In genomic region chr19:17271179-17271622, GRCm38 (mm10) we compare ENCODE assay signal across 11 mouse cellular contexts.
DNase-seq lines count a peak whose midpoint lies in the region; ATAC-seq lines count a peak whose summit lies in the region.
"Had no signal": no experiment of that assay in that cellular context is flagged by ENCODE, and none has a peak within 500 bp of the region (broad histone marks: within the 10 kb centered on the region; RNA-seq: fewer than 3 reads in every experiment).

No protein-coding gene starts in this region.

- ATAC-seq in heart, embryonic 16.5 days (replicated peaks; ENCODE audit: extremely low read depth, insufficient read depth, low FRiP score), result peak; percentile 63
- no peak for ATAC-seq in liver, embryonic 11.5 days (replicated peaks; ENCODE audit: low FRiP score)

- H3K4me3 ChIP-seq in heart, embryonic 16.5 days (ENCODE audit: low read length), result no peak overlapping the region
- no peak overlapping the region for H3K4me3 ChIP-seq in liver, embryonic 11.5 days (ENCODE audit: low read depth, low read length)
- H3K4me3 ChIP-seq: erythroblast, embryonic 14.5 days; liver, embryonic 15.5 days had no signal

- peak overlapping the region; percentile 80 for H3K27ac ChIP-seq in heart, embryonic 16.5 days (ENCODE audit: low read length)
- H3K27ac ChIP-seq in liver, embryonic 11.5 days (ENCODE audit: low read depth, low read length), result no peak overlapping the region
- H3K27ac ChIP-seq: liver, embryonic 15.5 days had no signal

- no peaks in the 10 kb centered on the region for H3K27me3 ChIP-seq in heart, embryonic 16.5 days (ENCODE audit: control insufficient read depth, insufficient read depth, low read length)
- H3K27me3 ChIP-seq in liver, embryonic 11.5 days (replicated peaks; ENCODE audit: control insufficient read depth, insufficient read depth, low read length), result no peaks in the 10 kb centered on the region
- H3K27me3 ChIP-seq: liver, embryonic 15.5 days had no signal

- 17% methylated on average over 3 of the region's 3 CpGs for WGBS in heart, embryonic 16.5 days
- WGBS in liver, embryonic 11.5 days, result 54% methylated on average over 3 of the region's 3 CpGs

- peak; percentile 22 to 42 for DNase-seq in kidney, postnatal 4 days
- DNase-seq in kidney, postnatal 36 days, result no peak
- DNase-seq in embryo, embryonic 9.5 days (ENCODE audit: extremely low spot score), result peak; percentile 32
- peak; percentile 48 for DNase-seq in neural tube, embryonic 10.5 days (ENCODE audit: extremely low spot score, low spot score)
- no peak for DNase-seq in frontal cortex, postnatal 14 days (ENCODE audit: low spot score in 2 of 2)
- DNase-seq in liver, embryonic 11.5 days (ENCODE audit: low spot score), result no peak
- no peak for DNase-seq in urinary bladder, postnatal 10 days (ENCODE audit: low spot score)
- DNase-seq: right cerebral cortex, adult 18-20 months had no signal

- no peak overlapping the region for H3K4me2 ChIP-seq in heart, embryonic 16.5 days (ENCODE audit: low read depth, low read length)
- H3K4me2 ChIP-seq in liver, embryonic 11.5 days, result no peak overlapping the region
- H3K4me2 ChIP-seq: liver, embryonic 15.5 days had no signal

- H3K4me1 ChIP-seq in heart, embryonic 16.5 days (ENCODE audit: control insufficient read depth, insufficient read depth, low read length), result peaks cover 14% of the 10 kb centered on the region
- no peaks in the 10 kb centered on the region; the same call in 1 of the 2 replicates for H3K4me1 ChIP-seq in liver, embryonic 11.5 days (replicated peaks; ENCODE audit: control insufficient read depth, insufficient read depth, low read length)
- H3K4me1 ChIP-seq: liver, embryonic 15.5 days had no signal

- H3K9ac ChIP-seq in heart, embryonic 16.5 days (ENCODE audit: low read length), result no peak overlapping the region
- no peak overlapping the region for H3K9ac ChIP-seq in liver, embryonic 11.5 days (ENCODE audit: low read depth, low read length)
- H3K9ac ChIP-seq: liver, embryonic 15.5 days had no signal

- H3K36me3 ChIP-seq in heart, embryonic 16.5 days (ENCODE audit: control insufficient read depth, insufficient read depth), result no peaks in the 10 kb centered on the region
- no peaks in the 10 kb centered on the region for H3K36me3 ChIP-seq in liver, embryonic 11.5 days (ENCODE audit: control insufficient read depth, insufficient read depth, low read length)
- H3K36me3 ChIP-seq: liver, embryonic 15.5 days had no signal

- H3K9me3 ChIP-seq in heart, embryonic 16.5 days (replicated peaks; ENCODE audit: control insufficient read depth, low read length), result no peaks in the 10 kb centered on the region
- no peaks in the 10 kb centered on the region for H3K9me3 ChIP-seq in liver, embryonic 11.5 days (ENCODE audit: control insufficient read depth, low read length)
- H3K9me3 ChIP-seq: liver, embryonic 15.5 days had no signal

Comparison
In these comparisons a context has a peak if more than half of its experiments do, and no peak if none do; other contexts are left out.
1. DNase-seq: peak in kidney, postnatal 4 days (2 of 2), embryo, embryonic 9.5 days (single experiment) and neural tube, embryonic 10.5 days (single experiment); none in kidney, postnatal 36 days (0 of 2), frontal cortex, postnatal 14 days (0 of 2), liver, embryonic 11.5 days (single experiment) and urinary bladder, postnatal 10 days (single experiment).